Mouse (Mus musculus): ENCODE measurements around the gene Bpifb4. TPM values are rescaled to one million over a fixed set of nuclear protein-coding genes. Genes with fewer than 3 reads are reported as not detected.
A peak's percentile ranks its signal among the peaks of the same experiment; 100 is the strongest.

Gene Bpifb4
- not detected in 2 replicates for total RNA-seq (2014; fragmentation: Nextera tagmentation)
- total RNA-seq (2017) = not detected in 2 replicates
- not detected in 2 replicates for polyA plus RNA-seq (2012)

DNA sequence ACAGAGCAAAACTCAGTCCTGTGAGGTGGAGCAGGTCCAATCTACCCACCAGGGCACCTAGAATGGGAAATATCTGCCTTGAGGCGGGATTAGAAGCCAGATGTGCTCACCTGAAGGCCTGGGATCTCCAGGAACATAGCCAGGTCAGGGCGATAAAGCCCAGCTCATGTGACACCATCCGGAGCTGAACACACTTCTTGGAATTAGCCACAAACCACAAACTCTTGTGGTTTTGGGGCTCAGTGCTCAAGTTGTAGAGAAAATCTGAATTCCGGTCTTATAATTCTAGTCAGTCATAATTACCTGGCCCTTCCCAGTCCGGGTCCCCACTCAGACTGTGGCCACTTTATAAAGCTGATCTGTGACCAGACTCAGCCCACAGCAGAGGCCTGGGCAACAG is at the start of gene Bpifb4:
Gene Bpifb4 (plus strand): TSS at position 370 of the 400 bp plus-strand sequence.
- DNase-seq (ENCODE audit: low spot score) = no peak
- Histone ChIP-seq H3K36me3 (replicated peaks) (no peaks in the 10 kb centered on the region), H3K27me3 (ENCODE audit: insufficient read depth, low read length) (peaks cover 17% of the 10 kb centered on the region), H3K9me3 (replicated peaks) (no peaks in the 10 kb centered on the region), H3K4me3 (ENCODE audit: low read depth, low read length) (no peak within 1 kb of the TSS), H3K4me1 (ENCODE audit: insufficient read depth, low read depth, low read length) (peaks cover 21% of the 10 kb centered on the region)
- TF ChIP-seq GATA1 (IDR thresholded peaks at IDR 0.05; ENCODE audit: borderline replicate concordance, low read length) (no peak), CTCF (IDR thresholded peaks at IDR 0.05; ENCODE audit: low read depth, low read length) (no peak), GATA2 (IDR thresholded peaks at IDR 0.05; ENCODE audit: borderline replicate concordance, low read depth, low read length) (no peak), POLR2AphosphoS5 (IDR thresholded peaks at IDR 0.05; ENCODE audit: insufficient replicate concordance, low read depth, low read length) (no peak), TAL1 (conservative IDR thresholded peaks at IDR 0.05; ENCODE audit: low read depth, low read length) (no peak)
- peak; percentile 28; the same call in 1 of the 2 replicates for ATAC-seq (ENCODE audit: extremely low read depth, insufficient number of reproducible peaks, low FRiP score, poor library complexity, severe bottlenecking)

DNA sequence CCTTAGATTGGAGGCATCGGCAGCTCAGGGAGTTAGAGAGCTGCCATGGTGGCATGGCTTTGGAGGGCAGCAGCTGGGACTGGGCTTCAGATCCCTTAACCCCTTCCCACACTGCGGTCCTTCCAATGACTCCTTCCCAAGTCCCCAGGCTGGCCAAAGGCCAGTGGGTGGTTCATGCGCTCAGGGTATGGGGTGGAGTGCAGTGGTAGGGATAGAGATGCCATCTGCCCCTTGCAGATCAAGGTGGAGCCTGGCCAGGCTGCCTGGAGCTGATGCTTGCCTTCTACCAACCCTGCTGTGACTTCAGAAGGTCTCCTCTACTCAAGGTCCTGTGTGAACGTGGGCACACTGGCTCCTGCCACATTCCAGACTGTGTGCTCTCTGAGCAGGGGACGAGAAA is 38.9 kb upstream of the Bpifb4 start:
- H3K4me1 ChIP-seq (ENCODE audit: insufficient read depth, low read depth, low read length) = no peaks in the 10 kb centered on the region
- no peaks in the 10 kb centered on the region for H3K36me3 ChIP-seq (replicated peaks)
- H3K4me3 ChIP-seq (ENCODE audit: low read depth, low read length) = no peak overlapping the region
- no peaks in the 10 kb centered on the region for H3K9me3 ChIP-seq (replicated peaks)
- no peak for ATAC-seq (ENCODE audit: extremely low read depth, insufficient number of reproducible peaks, low FRiP score, poor library complexity, severe bottlenecking)
- TF ChIP-seq GATA2 (IDR thresholded peaks at IDR 0.05; ENCODE audit: borderline replicate concordance, low read depth, low read length) (no peak), GATA1 (IDR thresholded peaks at IDR 0.05; ENCODE audit: borderline replicate concordance, low read length) (no peak), CTCF (IDR thresholded peaks at IDR 0.05; ENCODE audit: low read depth, low read length) (no peak), TAL1 (conservative IDR thresholded peaks at IDR 0.05; ENCODE audit: low read depth, low read length) (no peak), POLR2AphosphoS5 (IDR thresholded peaks at IDR 0.05; ENCODE audit: insufficient replicate concordance, low read depth, low read length) (no peak)
- DNase-seq (ENCODE audit: low spot score) = no peak
- no peaks in the 10 kb centered on the region; the same call in 1 of the 2 replicates for H3K27me3 ChIP-seq (ENCODE audit: insufficient read depth, low read length)

GRCm38 (mm10) chr2:153900088-153900487 is 37.9 kb upstream of the Bpifb4 start, which contains the start of gene Bpifb6:
Gene Bpifb6, plus strand, starts transcription at chr2:153900388.
- no peak for DNase-seq (ENCODE audit: low spot score)
- H3K27me3 ChIP-seq (ENCODE audit: insufficient read depth, low read length) = no peaks in the 10 kb centered on the region; the same call in 1 of the 2 replicates
- TF ChIP-seq TAL1 (conservative IDR thresholded peaks at IDR 0.05; ENCODE audit: low read depth, low read length) (no peak), GATA2 (IDR thresholded peaks at IDR 0.05; ENCODE audit: borderline replicate concordance, low read depth, low read length) (no peak), POLR2AphosphoS5 (IDR thresholded peaks at IDR 0.05; ENCODE audit: insufficient replicate concordance, low read depth, low read length) (no peak), CTCF (IDR thresholded peaks at IDR 0.05; ENCODE audit: low read depth, low read length) (no peak), GATA1 (IDR thresholded peaks at IDR 0.05; ENCODE audit: borderline replicate concordance, low read length) (no peak)

DNA sequence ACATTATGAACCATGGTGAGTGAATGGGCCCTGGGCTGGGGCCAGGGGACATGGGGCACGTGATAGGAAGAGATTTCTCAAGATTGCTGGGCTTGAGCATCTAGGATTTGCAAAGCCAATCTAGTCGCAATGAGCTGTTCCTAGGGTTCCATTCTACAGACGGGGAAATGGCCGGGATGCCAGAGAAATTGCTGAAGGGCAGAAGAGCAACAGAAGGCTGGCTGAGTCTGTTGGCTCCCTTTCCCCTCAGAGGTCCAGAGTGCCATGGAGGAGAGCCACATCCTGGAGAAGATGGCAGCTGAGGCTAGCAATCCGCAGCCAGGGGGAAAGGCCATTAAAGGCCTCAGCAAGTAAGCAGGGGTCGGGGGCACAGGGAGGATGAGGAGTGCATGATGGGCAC is 35.3 kb upstream of the Bpifb4 start:
- H3K27me3 ChIP-seq (ENCODE audit: insufficient read depth, low read length) = peaks cover 3% of the 10 kb centered on the region; the same call in 1 of the 2 replicates
- H3K4me3 ChIP-seq (ENCODE audit: low read depth, low read length) = no peak overlapping the region
- no peak for DNase-seq (ENCODE audit: low spot score)
- no peaks in the 10 kb centered on the region for H3K36me3 ChIP-seq (replicated peaks)
- TF ChIP-seq GATA2 (IDR thresholded peaks at IDR 0.05; ENCODE audit: borderline replicate concordance, low read depth, low read length) = no peak
- TF ChIP-seq TAL1 (conservative IDR thresholded peaks at IDR 0.05; ENCODE audit: low read depth, low read length) = no peak
- TF ChIP-seq GATA1 (IDR thresholded peaks at IDR 0.05; ENCODE audit: borderline replicate concordance, low read length) = no peak
- TF ChIP-seq POLR2AphosphoS5 (IDR thresholded peaks at IDR 0.05; ENCODE audit: insufficient replicate concordance, low read depth, low read length) = no peak
- TF ChIP-seq CTCF (IDR thresholded peaks at IDR 0.05; ENCODE audit: low read depth, low read length) = no peak
- H3K4me1 ChIP-seq (ENCODE audit: insufficient read depth, low read depth, low read length) = no peaks in the 10 kb centered on the region
- no peak for ATAC-seq (ENCODE audit: extremely low read depth, insufficient number of reproducible peaks, low FRiP score, poor library complexity, severe bottlenecking)
- H3K9me3 ChIP-seq (replicated peaks) = no peaks in the 10 kb centered on the region

More at GRCm38 (mm10) chr2:153900088-153900487, 37.9 kb upstream of the Bpifb4 start, which contains the start of gene Bpifb6:
- Histone ChIP-seq H3K36me3 (replicated peaks) (no peaks in the 10 kb centered on the region), H3K4me3 (ENCODE audit: low read depth, low read length) (no peak within 1 kb of the TSS), H3K4me1 (ENCODE audit: insufficient read depth, low read depth, low read length) (no peaks in the 10 kb centered on the region), H3K9me3 (replicated peaks) (no peaks in the 10 kb centered on the region)
- no peak for ATAC-seq (ENCODE audit: extremely low read depth, insufficient number of reproducible peaks, low FRiP score, poor library complexity, severe bottlenecking)

- Histone ChIP-seq H3K36me3 (replicated peaks) (no peaks in the 10 kb centered on the region), H3K27me3 (ENCODE audit: insufficient read depth, low read length) (peaks cover 3% of the 10 kb centered on the region; the same call in 1 of the 2 replicates), H3K4me3 (ENCODE audit: low read depth, low read length) (no peak overlapping the region), H3K4me1 (ENCODE audit: insufficient read depth, low read depth, low read length) (no peaks in the 10 kb centered on the region), H3K9me3 (replicated peaks) (no peaks in the 10 kb centered on the region)
- ATAC-seq (ENCODE audit: extremely low read depth, insufficient number of reproducible peaks, low FRiP score, poor library complexity, severe bottlenecking) (no peak), DNase-seq (ENCODE audit: low spot score) (no peak)
- TF ChIP-seq POLR2AphosphoS5 (IDR thresholded peaks at IDR 0.05; ENCODE audit: insufficient replicate concordance, low read depth, low read length) (no peak), GATA1 (IDR thresholded peaks at IDR 0.05; ENCODE audit: borderline replicate concordance, low read length) (no peak), CTCF (IDR thresholded peaks at IDR 0.05; ENCODE audit: low read depth, low read length) (no peak), GATA2 (IDR thresholded peaks at IDR 0.05; ENCODE audit: borderline replicate concordance, low read depth, low read length) (no peak), TAL1 (conservative IDR thresholded peaks at IDR 0.05; ENCODE audit: low read depth, low read length) (no peak)
Measured at GRCm38 (mm10) chr2:153906626-153907025, 31.4 kb upstream of the Bpifb4 start.

DNA sequence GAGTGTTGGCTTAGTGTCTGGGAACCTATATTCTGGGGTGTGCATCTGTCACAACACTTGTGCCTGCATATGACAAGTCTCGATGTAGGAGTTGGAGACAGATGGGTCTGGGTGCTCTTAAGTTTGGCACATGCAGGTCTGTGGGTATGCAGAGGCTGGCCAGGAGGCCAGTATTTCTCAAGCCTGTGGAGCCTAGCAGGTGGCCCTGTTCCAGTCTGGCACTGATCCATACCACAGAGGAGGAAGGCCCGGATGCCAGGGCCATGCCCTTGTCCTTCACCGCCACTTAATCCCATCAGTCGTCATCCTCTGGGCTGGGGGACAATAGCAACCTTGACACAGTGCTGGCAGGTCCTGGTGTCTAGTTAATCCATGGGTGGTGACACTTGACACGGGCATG is 23.9 kb upstream of the Bpifb4 start:
- Histone ChIP-seq H3K36me3 (replicated peaks) (no peaks in the 10 kb centered on the region), H3K4me1 (ENCODE audit: insufficient read depth, low read depth, low read length) (no peaks in the 10 kb centered on the region), H3K27me3 (ENCODE audit: insufficient read depth, low read length) (no peaks in the 10 kb centered on the region; the same call in 1 of the 2 replicates), H3K4me3 (ENCODE audit: low read depth, low read length) (no peak overlapping the region), H3K9me3 (replicated peaks) (no peaks in the 10 kb centered on the region)
- ATAC-seq (ENCODE audit: extremely low read depth, insufficient number of reproducible peaks, low FRiP score, poor library complexity, severe bottlenecking) = no peak
- TF ChIP-seq CTCF (IDR thresholded peaks at IDR 0.05; ENCODE audit: low read depth, low read length) (no peak), GATA2 (IDR thresholded peaks at IDR 0.05; ENCODE audit: borderline replicate concordance, low read depth, low read length) (no peak), TAL1 (conservative IDR thresholded peaks at IDR 0.05; ENCODE audit: low read depth, low read length) (no peak)
- no peak for DNase-seq (ENCODE audit: low spot score)
